Mouse (Mus musculus) urinary bladder, adult 2 months (tissue): ENCODE data around the gene Dnajb4. TPM values are rescaled to one million over a fixed set of nuclear protein-coding genes. Genes with fewer than 3 reads are reported as not detected.
A peak's percentile ranks its signal among the peaks of the same experiment; 100 is the strongest.
"Not testable (repeated sequence)": the region's sequence is repeated elsewhere in the genome, so short reads cannot be mapped to it uniquely, and the experiment has no call there.

ENCODE experiments used
- DNase-seq: peaks from one replicate; pipeline ENCODE4 v3.0.0; 2022; ENCODE audit warnings: low spot score
- polyA plus RNA-seq: library from polyadenylated mRNA; depleted of rRNA; stranded (reverse); fragments of >200 nt; gene quantifications from 2 replicates; pipeline ENCODE4 v1.2.3, GENCODE M21; 2012

Dnajb4 gene
- polyA plus RNA-seq, 1 experiment = 39.3 TPM

GRCm38 (mm10) chr3:152208096-152208885 is 1.8 kb downstream of the Dnajb4 start:
- DNase-seq = no peak

DNA sequence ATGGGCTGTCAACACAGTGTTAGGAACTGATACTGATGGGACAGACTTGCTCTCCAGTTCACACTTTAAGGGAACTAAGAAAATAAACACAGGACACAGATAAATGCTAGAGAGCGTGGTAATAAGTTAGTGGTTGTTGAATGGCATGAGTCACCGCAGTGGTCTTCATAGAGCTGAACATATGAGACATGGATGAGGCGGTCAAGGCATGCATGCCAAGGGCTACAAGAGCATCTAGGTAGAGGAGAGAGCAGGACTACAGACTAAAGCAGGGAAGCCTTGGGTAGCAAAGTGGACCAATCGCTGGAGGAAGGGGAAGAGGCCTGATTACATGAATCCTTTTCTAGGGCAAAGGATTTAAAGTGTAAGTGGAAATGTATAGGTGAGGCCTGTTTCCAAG is 2.9 kb downstream of the Dnajb4 start:
- DNase-seq = no peak

GRCm38 (mm10) chr3:152204577-152204976 is 5.5 kb downstream of the Dnajb4 start:
- no peak for DNase-seq

- DNase-seq = no peak
Observed at GRCm38 (mm10) chr3:152203996-152204395, 6.1 kb downstream of the Dnajb4 start.

DNA sequence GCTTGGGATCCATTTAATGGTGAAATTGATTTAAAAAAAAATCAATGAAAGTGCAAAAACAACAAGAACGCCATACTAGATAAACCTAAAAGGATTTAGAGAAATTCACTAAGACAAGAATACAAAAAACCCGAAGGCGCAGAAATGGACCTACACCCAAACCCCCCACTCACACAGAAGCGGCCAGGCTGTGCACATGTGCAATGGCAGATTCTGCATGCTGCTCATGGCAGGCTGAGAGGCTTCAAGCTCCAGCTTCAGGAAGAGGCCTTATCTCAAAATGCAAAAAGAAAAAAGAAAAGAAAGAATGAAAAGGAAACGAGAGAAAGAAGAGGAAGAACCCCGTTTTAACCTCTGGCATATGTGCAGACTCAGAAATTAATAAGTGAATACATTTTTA is 6.7 kb downstream of the Dnajb4 start:
- DNase-seq = no peak

DNA sequence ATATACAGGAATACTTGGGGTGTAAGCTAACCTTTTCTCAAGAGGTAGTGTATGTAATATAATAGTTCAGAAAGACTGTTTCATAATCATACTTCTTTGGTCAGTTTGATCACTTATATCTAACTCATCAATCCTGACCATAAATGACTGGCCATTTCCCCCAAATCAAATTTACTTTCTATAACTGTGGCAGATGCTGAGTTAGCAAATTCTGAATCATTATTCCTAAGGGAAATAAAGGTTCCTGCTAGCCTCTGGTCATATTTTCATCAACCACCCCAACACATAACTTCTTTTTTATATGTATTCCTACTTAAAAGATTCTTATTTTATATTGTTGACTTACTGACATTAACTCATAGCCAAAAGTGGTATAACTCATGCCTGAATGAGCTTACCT is 7.2 kb downstream of the Dnajb4 start:
- no peak for DNase-seq

DNA sequence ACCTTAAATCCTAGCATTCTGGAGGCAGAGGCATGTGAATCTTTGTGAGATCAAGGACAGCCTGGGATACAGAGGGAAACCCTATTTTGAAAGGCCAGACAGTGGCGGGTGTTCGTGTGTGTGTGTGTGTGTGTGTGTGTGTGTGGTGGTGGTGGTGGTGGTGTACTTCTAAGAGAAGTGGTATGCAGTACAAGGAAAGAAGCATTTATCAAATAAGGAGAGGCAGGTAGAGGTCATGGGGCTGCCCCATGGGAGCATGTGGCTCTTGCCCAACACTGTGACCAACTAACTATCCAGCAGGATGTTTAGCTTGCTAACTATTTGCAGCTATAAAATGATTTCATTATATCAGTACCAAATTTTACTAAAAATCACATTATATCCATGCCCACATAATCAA is 8.5 kb downstream of the Dnajb4 start:
- no peak for DNase-seq

- no peak for DNase-seq
Observed at GRCm38 (mm10) chr3:152201181-152201580, 8.9 kb downstream of the Dnajb4 start.

- no peak for DNase-seq
Observed at GRCm38 (mm10) chr3:152199125-152199524, 11.0 kb downstream of the Dnajb4 start.

DNA sequence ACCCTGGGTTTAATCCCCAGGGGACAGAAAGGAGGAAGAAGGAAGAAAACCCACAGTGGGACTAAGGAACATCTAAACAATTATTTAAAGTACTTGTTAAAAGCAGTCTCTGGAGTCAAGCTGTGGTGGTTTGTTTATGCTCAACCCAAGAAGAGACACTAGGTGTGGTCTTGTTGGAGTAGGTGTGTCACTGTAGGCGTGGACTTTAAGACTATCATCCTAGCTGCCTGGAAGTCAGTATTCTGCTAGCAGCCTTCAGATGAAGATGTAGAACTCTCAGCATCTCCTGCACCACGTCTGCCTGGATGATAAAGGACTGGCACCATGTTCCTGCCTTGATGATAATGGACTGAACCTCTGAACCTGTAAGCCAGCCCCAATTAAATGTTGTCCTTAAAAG is 12.9 kb downstream of the Dnajb4 start:
- DNase-seq = not testable (repeated sequence)

GRCm38 (mm10) chr3:152193635-152194097 is 16.4 kb downstream of the Dnajb4 start:
- peak; percentile 55 for DNase-seq

GRCm38 (mm10) chr3:152193177-152193576 is 16.9 kb downstream of the Dnajb4 start:
- DNase-seq = no peak

DNA sequence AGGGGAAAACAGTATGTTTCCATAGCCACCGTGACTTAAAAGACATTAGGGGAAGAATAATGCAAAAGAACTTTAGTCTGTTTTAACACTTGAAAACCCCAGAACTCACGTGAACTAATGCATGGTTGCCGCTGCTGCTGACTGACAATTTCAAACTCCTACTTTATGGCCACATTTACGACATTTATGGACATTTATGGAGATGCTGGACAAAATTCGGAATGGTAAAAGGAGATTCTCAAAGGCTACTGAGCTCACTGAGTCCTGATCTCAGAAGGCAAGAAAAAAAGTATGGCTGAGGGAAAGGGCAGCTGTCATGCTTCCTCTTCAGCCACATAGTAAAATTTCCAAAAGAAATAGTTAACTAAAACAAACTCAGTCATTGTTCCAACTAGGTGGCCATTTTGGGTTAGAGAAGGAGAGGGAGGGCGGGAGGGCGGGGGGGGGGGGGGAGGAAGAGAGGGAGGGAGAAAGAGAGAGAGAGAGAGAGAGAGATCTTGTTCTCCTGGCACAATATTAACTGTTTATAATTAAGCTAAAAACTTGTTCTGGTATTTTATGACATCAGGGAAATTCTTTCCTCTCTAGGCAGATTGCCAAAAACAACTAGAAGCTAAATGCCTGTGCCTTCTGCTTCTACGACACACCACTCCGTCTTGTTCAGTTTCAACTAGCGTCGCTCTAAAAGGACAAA is 17.7 kb downstream of the Dnajb4 start:
- no peak for DNase-seq

GRCm38 (mm10) chr3:152191791-152192237 is 18.3 kb downstream of the Dnajb4 start:
- DNase-seq = no peak

- DNase-seq = no peak
Observed at GRCm38 (mm10) chr3:152190679-152191477, 19.2 kb downstream of the Dnajb4 start.

DNA sequence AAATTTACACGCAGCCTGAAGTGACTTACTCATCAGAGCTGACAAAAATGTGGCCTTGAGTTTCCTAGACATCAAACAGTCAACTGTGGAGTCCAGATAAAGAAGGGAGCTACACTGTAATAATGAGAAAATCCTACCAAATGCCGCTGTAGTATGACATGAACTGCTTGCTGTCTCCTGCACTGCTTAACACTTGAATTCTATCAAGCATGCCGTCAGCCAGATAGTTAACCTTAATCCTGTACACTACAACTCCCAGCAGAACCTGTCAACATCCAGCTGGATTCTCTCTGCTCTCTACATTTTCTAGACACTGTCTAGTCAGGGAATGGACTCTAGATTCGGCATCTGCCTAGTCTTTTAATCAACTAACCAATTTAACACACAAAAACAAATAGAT is 20.8 kb downstream of the Dnajb4 start:
- no peak for DNase-seq

DNA sequence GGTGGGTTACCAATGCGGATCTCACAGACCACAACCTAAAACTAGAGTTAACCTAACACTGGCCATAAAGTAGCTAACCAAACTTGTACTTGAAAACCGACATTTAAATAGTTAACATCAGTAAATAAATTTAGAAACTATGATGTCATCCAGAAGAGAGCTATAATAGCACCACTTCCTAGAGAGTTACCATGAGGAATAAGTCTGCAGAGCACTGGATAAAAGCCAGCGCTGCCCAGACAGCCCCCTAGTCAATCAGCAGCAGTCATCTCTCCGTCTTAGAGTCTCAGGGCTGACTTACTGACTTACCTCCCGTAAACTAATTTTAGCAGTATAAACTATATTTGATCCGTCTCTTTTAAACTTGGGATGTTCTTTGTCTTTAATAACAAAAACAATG is 24.0 kb downstream of the Dnajb4 start:
- DNase-seq = no peak

DNA sequence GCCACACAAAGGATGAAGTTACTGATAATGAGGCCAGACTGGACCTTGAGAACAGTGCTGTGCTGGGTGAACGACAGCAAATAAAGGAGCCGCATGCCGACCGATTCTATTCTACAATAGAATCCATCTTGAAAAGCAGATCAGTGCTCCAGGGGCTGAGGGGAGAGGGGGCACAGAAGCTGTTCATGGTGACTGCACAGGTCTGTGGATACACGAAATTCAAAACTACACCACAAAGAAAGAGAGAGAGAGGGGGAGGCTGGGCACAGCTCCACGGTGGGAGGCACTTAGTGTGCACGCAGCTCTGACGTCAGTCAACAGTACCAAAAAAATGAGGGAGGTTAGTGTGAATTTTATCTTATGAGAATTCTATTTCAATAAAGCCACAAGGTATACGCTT is 26.6 kb downstream of the Dnajb4 start:
- DNase-seq = no peak

GRCm38 (mm10) chr3:152180624-152181023 is 29.5 kb downstream of the Dnajb4 start:
- no peak for DNase-seq

DNA sequence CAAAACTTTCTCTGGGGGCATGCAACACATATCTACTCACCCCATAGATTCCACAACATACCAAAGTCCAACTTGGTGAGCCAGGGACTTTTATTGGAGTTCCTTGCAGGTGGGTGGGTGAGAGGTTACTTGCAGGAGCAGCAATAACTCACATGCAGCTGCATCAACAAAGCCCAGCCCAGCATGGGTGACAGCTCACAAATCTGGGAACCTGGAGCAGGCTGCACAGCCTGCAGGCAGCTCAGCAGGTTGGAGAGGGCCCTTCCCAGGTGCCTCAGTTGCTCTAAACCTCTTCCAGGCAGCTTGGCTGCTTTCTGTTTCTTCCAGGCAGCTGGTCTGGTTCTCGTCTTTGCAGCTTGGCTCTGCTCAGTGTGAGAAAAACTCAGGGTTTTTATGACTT is 30.8 kb downstream of the Dnajb4 start:
- DNase-seq = no peak

DNA sequence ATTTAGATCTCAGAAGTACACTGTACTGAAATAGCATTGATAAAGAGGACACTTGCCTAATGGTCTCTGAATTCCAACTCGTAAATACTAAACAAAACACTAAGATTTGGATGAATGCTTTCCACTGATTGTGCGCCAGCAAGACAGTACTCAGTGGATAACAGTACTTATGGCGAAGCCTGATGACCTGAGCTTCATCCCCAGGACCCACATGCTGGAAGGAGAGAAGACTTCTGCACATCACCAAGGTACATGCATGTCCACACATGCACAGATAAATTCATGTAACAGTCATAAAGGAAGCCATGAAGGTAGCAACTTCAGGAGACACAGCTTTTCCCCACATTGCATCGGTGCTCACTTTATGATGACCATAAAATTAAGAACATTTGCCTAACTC is 31.3 kb downstream of the Dnajb4 start:
- no peak for DNase-seq

- no peak for DNase-seq
Observed at GRCm38 (mm10) chr3:152172322-152172935, 37.7 kb downstream of the Dnajb4 start.
